Comparison of ENCODE assay signal across 14 mouse cellular contexts in genomic region chr7:46672160-46672672, GRCm38 (mm10). TPM values are rescaled to one million over a fixed set of nuclear protein-coding genes. Genes with fewer than 3 reads are reported as not detected.
DNase-seq lines count a peak whose midpoint lies in the region.
"Had no signal": no experiment of that assay in that cellular context is flagged by ENCODE, and none has a peak within 500 bp of the region (broad histone marks: within the 10 kb centered on the region; RNA-seq: fewer than 3 reads in every experiment).

Gene Tph1, minus strand, starts transcription at chr7:46672537.

- DNase-seq in gastrocnemius, adult 18-20 months (ENCODE audit: low spot score) = peak; percentile 26
- DNase-seq in gastrocnemius, postnatal 14 days = no peak
- DNase-seq in kidney, postnatal 4 days = peak; percentile 6 to 14
- DNase-seq in kidney, adult 11 months = no peak
- peak; percentile 32 for DNase-seq in 3134 (ENCODE audit: extremely low read depth, insufficient read length, low spot score)
- DNase-seq in Muller cell, postnatal 12 days (ENCODE audit: inconsistent ontology term) = peak; percentile 21
- no peak for DNase-seq in spleen, adult 12 weeks (ENCODE audit: low spot score)
- DNase-seq: adrenal gland, adult 8-10 months; cerebellum, postnatal 10 days; heart, postnatal 36 days; kidney, adult 9 months; lung, postnatal 36 days; thymus, adult 2 months had no signal

- intact Hi-C loops in gastrocnemius, postnatal 14 days (cut with DNase I; ENCODE audit: low total_unique reads) = no loop called here

RNA-seq across cellular contexts. Expression of gene Tph1, which starts in this region (rescaled TPM):
- total RNA-seq in gastrocnemius, adult 18-20 months (2021) = under 1 TPM; 0.21 to 0.41 TPM
- total RNA-seq in gastrocnemius, postnatal 14 days (2021) = 1 to 10 TPM in 1 of 2 experiments, under 1 TPM in 1; 0.47 to 1.4 TPM
- total RNA-seq: adrenal gland, adult 8-10 months; heart, postnatal 36 days; left cerebral cortex, adult 2 months had no signal

Comparison
In these comparisons a context has a peak if more than half of its experiments do, and no peak if none do; other contexts are left out.
1. DNase-seq: peak in kidney, postnatal 4 days (2 of 2), 3134 (single experiment) and Muller cell, postnatal 12 days (single experiment); none in gastrocnemius, postnatal 14 days (single experiment), kidney, adult 11 months (single experiment) and spleen, adult 12 weeks (single experiment).
2. Peak in DNase-seq in gastrocnemius, adult 18-20 months; RNA of the gene not detected or under 1 TPM.